Mouse (Mus musculus) brain, embryonic 14.5 days (tissue): ENCODE measurements around the gene Zfp266.

Experiments
- CTCF ChIP-seq: fragments of 200-500 bp; IDR thresholded peaks from 2 replicates; pipeline ENCODE4 v1.5.1; 2012; ENCODE audit warnings: inconsistent platforms, mild to moderate bottlenecking, moderate library complexity, borderline replicate concordance; ENCODE audit not compliant: insufficient read depth, insufficient read length; ENCODE audit errors: extremely low read depth
- POLR2A ChIP-seq: fragments of 200-500 bp; IDR thresholded peaks from 2 replicates; pipeline ENCODE4 v1.6.1; 2012; ENCODE audit warnings: mild to moderate bottlenecking, inconsistent platforms, borderline replicate concordance; ENCODE audit not compliant: poor library complexity, insufficient read depth, insufficient read length, severe bottlenecking; ENCODE audit errors: extremely low read depth

DNA sequence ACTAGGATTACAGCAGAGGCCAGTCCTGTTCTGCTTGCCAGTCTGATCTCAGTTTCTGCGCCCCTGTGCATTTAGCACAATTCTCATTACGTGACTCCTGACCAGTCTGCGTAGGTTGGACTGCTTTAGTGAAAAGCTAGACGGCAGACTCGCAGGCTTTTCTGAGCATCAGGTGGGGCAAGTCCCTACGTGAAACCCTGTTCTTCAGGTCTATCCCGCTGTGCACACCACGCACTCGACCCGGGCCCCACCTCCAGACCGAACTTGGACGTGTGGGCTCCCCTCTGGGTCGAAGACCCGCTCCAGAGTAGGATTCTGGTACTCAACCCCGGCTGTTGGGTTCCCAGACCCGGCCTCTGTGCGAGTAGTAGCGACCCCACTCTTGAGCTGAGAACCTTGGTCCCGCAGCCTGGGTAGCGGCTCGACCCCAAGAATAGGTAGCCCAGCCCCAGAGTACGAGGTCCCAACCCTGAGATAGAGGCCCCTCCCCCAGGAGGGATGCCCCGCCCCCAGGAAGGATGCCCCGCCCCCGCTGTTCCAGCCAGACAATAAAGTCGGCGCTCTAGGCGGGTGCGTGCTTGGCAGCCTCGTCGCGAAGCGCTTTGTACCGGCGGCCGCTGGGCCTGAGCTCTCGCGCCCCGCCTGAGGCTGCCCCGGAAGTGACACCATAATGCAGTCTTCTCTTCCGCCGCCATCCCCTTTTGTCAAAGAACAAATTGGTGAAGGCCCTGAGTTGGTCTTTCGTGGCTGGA lies 23.0 kb upstream of the Zfp266 start:
- peak; percentile 26; the same call in 1 of the 2 replicates for TF ChIP-seq CTCF
- TF ChIP-seq POLR2A: 0 out of 2 replicates have a peak, but pooled peaks have one; percentile 34
